Mouse (Mus musculus) frontal cortex, postnatal 10 days (tissue): Measurements from ENCODE around the gene Zfp84.
"Not testable (repeated sequence)": the region's sequence is repeated elsewhere in the genome, so short reads cannot be mapped to it uniquely, and the experiment has no call there.

ENCODE experiments used
- DNase-seq, 2 experiments: peaks; one replicate each; pipeline ENCODE4 v3.0.0; 2022; ENCODE audit warnings: low spot score in 2 of 2, mixed read lengths in 1 of 2

The Zfp84 gene

GRCm38 (mm10) chr7:29768090-29768900 lies at the start of gene Zfp84:
Gene Zfp84 (plus strand): TSS chr7:29768552.
- DNase-seq: peak; percentile 81 to 82

- DNase-seq: not testable (repeated sequence)
Measured at GRCm38 (mm10) chr7:29725461-29726142, 42.8 kb upstream of the Zfp84 start.

- DNase-seq: not testable (repeated sequence)
Measured at GRCm38 (mm10) chr7:29726860-29727259, 41.5 kb upstream of the Zfp84 start, which contains the start of gene Catsperg2. Gene Catsperg2 (minus strand): TSS chr7:29727032.

- DNase-seq: no peak
Measured at GRCm38 (mm10) chr7:29728055-29728454, 40.3 kb upstream of the Zfp84 start.

- no peak for DNase-seq
Measured at GRCm38 (mm10) chr7:29742258-29742657, 26.1 kb upstream of the Zfp84 start.

- DNase-seq: no peak
Measured at GRCm38 (mm10) chr7:29760476-29760875, 7.9 kb upstream of the Zfp84 start.

- DNase-seq: no peak
Measured at GRCm38 (mm10) chr7:29764702-29765101, 3.6 kb upstream of the Zfp84 start.

- DNase-seq: peak; percentile 69 to 79
Measured at GRCm38 (mm10) chr7:29767058-29767686, 1.2 kb upstream of the Zfp84 start.

GRCm38 (mm10) chr7:29768980-29769379 lies 628 bp downstream of the Zfp84 start:
- DNase-seq: no peak

GRCm38 (mm10) chr7:29773503-29773902 lies 5.2 kb downstream of the Zfp84 start:
- no peak for DNase-seq

GRCm38 (mm10) chr7:29774371-29774770 lies 6.0 kb downstream of the Zfp84 start:
- no peak for DNase-seq

GRCm38 (mm10) chr7:29776568-29776967 lies 8.2 kb downstream of the Zfp84 start:
- DNase-seq: no peak

GRCm38 (mm10) chr7:29777372-29777771 lies 9.0 kb downstream of the Zfp84 start:
- DNase-seq: no peak

- DNase-seq: peak; percentile 83 to 84
Measured at GRCm38 (mm10) chr7:29783871-29784551, 15.7 kb downstream of the Zfp84 start, which contains the start of gene Zfp30. Gene Zfp30 (plus strand): TSS chr7:29783998.

- DNase-seq: no peak
Measured at GRCm38 (mm10) chr7:29785023-29785422, 16.7 kb downstream of the Zfp84 start.

- no peak for DNase-seq
Measured at GRCm38 (mm10) chr7:29785888-29786287, 17.5 kb downstream of the Zfp84 start.

GRCm38 (mm10) chr7:29792906-29793305 lies 24.6 kb downstream of the Zfp84 start:
- no peak for DNase-seq

GRCm38 (mm10) chr7:29807046-29807445 lies 38.7 kb downstream of the Zfp84 start:
- no peak for DNase-seq

GRCm38 (mm10) chr7:29812244-29812643 lies 43.9 kb downstream of the Zfp84 start:
- no peak for DNase-seq

- no peak for DNase-seq
Measured at GRCm38 (mm10) chr7:29814381-29814780, 46.0 kb downstream of the Zfp84 start.

- DNase-seq: no peak
Measured at GRCm38 (mm10) chr7:29815061-29815784, 46.9 kb downstream of the Zfp84 start.
